Mouse (Mus musculus): Measurements from ENCODE around the gene Olfr890.

DNA sequence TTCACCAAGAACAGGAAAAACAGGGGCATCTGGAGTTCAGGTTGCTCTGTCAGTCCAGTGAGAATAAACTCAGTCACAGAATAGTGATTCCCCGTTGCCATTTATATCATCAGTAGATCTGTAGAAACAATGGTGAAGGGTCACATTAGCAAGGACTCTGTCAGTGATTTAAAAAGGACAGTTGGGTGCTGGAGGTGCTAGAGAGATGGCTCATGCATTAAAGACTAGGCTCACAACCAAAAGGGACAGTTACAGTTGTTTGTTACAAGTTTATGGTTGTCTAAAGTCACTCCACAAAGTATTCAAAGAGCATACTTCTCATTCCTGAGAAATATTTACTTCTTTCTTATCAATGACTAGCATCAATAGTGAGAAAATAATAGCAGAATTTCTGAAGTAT is 38.4 kb downstream of the Olfr890 start, which contains the start of gene Olfr891:
- TF ChIP-seq CTCF (IDR thresholded peaks at IDR 0.05; ENCODE audit: low read depth) (no peak), EP300 (optimal IDR thresholded peaks at IDR 0.05) (no peak)

All from stomach, postnatal 0 days (tissue).